Mouse (Mus musculus): ENCODE results near the gene Cybrd1.

The Cybrd1 gene

GRCm38 (mm10) chr2:71123591-71123990 is 5.9 kb downstream of the Cybrd1 start:
- DNase-seq (ENCODE audit: extremely low spot score), result no peak

- DNase-seq (ENCODE audit: extremely low spot score), result no peak
Measured at GRCm38 (mm10) chr2:71127779-71128534, 10.2 kb downstream of the Cybrd1 start.

GRCm38 (mm10) chr2:71130366-71130765 is 12.6 kb downstream of the Cybrd1 start:
- no peak for DNase-seq (ENCODE audit: extremely low spot score)

- DNase-seq (ENCODE audit: extremely low spot score), result no peak
Measured at GRCm38 (mm10) chr2:71131866-71132496, 14.3 kb downstream of the Cybrd1 start.

GRCm38 (mm10) chr2:71134041-71134505 is 16.4 kb downstream of the Cybrd1 start:
- no peak for DNase-seq (ENCODE audit: extremely low spot score)

- no peak for DNase-seq (ENCODE audit: extremely low spot score)
Measured at GRCm38 (mm10) chr2:71134836-71135235, 17.1 kb downstream of the Cybrd1 start.

GRCm38 (mm10) chr2:71140622-71141021 is 22.9 kb downstream of the Cybrd1 start:
- no peak for DNase-seq (ENCODE audit: extremely low spot score)

GRCm38 (mm10) chr2:71142410-71142809 is 24.7 kb downstream of the Cybrd1 start:
- no peak for DNase-seq (ENCODE audit: extremely low spot score)

GRCm38 (mm10) chr2:71145853-71146252 is 28.1 kb downstream of the Cybrd1 start:
- DNase-seq (ENCODE audit: extremely low spot score), result no peak

GRCm38 (mm10) chr2:71146266-71146665 is 28.5 kb downstream of the Cybrd1 start:
- DNase-seq (ENCODE audit: extremely low spot score), result no peak

- DNase-seq (ENCODE audit: extremely low spot score), result no peak
Measured at GRCm38 (mm10) chr2:71147816-71148215, 30.1 kb downstream of the Cybrd1 start.

GRCm38 (mm10) chr2:71152170-71152569 is 34.4 kb downstream of the Cybrd1 start:
- DNase-seq (ENCODE audit: extremely low spot score), result no peak

GRCm38 (mm10) chr2:71155486-71155885 is 37.8 kb downstream of the Cybrd1 start:
- peak; percentile 86 for DNase-seq (ENCODE audit: extremely low spot score)

GRCm38 (mm10) chr2:71156446-71156845 is 38.7 kb downstream of the Cybrd1 start:
- DNase-seq (ENCODE audit: extremely low spot score), result no peak

- DNase-seq (ENCODE audit: extremely low spot score), result no peak
Measured at GRCm38 (mm10) chr2:71157881-71158280, 40.2 kb downstream of the Cybrd1 start.

GRCm38 (mm10) chr2:71159576-71160306 is 42.0 kb downstream of the Cybrd1 start:
- DNase-seq (ENCODE audit: extremely low spot score), result no peak

GRCm38 (mm10) chr2:71160307-71160861 is 42.7 kb downstream of the Cybrd1 start:
- no peak for DNase-seq (ENCODE audit: extremely low spot score)

GRCm38 (mm10) chr2:71161558-71161957 is 43.8 kb downstream of the Cybrd1 start:
- no peak for DNase-seq (ENCODE audit: extremely low spot score)

- no peak for DNase-seq (ENCODE audit: extremely low spot score)
Measured at GRCm38 (mm10) chr2:71162831-71163621, 45.3 kb downstream of the Cybrd1 start.

- DNase-seq (ENCODE audit: extremely low spot score), result no peak
Measured at GRCm38 (mm10) chr2:71167211-71167610, 49.5 kb downstream of the Cybrd1 start.

GRCm38 (mm10) chr2:71168461-71169021 is 50.8 kb downstream of the Cybrd1 start:
- no peak for DNase-seq (ENCODE audit: extremely low spot score)

All from embryo, embryonic 9.5 days (tissue).